Mouse (Mus musculus) R1 (cell line): ENCODE results near the gene Dntt.

Source experiments
- DNase-seq: peaks from one replicate; pipeline ENCODE4 v3.0.0-alpha.2; 2018; ENCODE audit warnings: low read depth, low spot score

Dntt gene

GRCm38 (mm10) chr19:41008674-41009395, 20.2 kb upstream of the Dntt start:
- peak; percentile 34 for DNase-seq

- DNase-seq = no peak
These were observed 17.4 kb upstream of the Dntt start for GRCm38 (mm10) chr19:41011676-41012075.

- peak; percentile 93 for DNase-seq
These were observed 15.5 kb upstream of the Dntt start for GRCm38 (mm10) chr19:41013591-41013990.

- DNase-seq = no peak
These were observed 15.1 kb upstream of the Dntt start for GRCm38 (mm10) chr19:41014003-41014402.

- DNase-seq = peak; percentile 79
These were observed 12.9 kb upstream of the Dntt start for GRCm38 (mm10) chr19:41015951-41016716.

- no peak for DNase-seq
These were observed 9.9 kb upstream of the Dntt start for GRCm38 (mm10) chr19:41019164-41019675.

GRCm38 (mm10) chr19:41020537-41020936, 8.5 kb upstream of the Dntt start:
- DNase-seq = no peak

- DNase-seq = no peak
These were observed 6.8 kb upstream of the Dntt start for GRCm38 (mm10) chr19:41022244-41022643.

- DNase-seq = no peak
These were observed 2.5 kb upstream of the Dntt start for GRCm38 (mm10) chr19:41026551-41026950.

- DNase-seq = no peak
These were observed 2.1 kb upstream of the Dntt start for GRCm38 (mm10) chr19:41027024-41027423.

- DNase-seq = no peak
These were observed 1.5 kb upstream of the Dntt start for GRCm38 (mm10) chr19:41027601-41028000.

- no peak for DNase-seq
These were observed 1.1 kb downstream of the Dntt start for GRCm38 (mm10) chr19:41030161-41030560.

- no peak for DNase-seq
These were observed 1.9 kb downstream of the Dntt start for GRCm38 (mm10) chr19:41031009-41031408.

- no peak for DNase-seq
These were observed 2.8 kb downstream of the Dntt start for GRCm38 (mm10) chr19:41031869-41032268.

GRCm38 (mm10) chr19:41035809-41036551, 6.9 kb downstream of the Dntt start:
- DNase-seq = no peak

- DNase-seq = no peak
These were observed 10.0 kb downstream of the Dntt start for GRCm38 (mm10) chr19:41039110-41039509.

- DNase-seq = no peak
These were observed 16.2 kb downstream of the Dntt start for GRCm38 (mm10) chr19:41045091-41045770.

GRCm38 (mm10) chr19:41047437-41048186, 18.5 kb downstream of the Dntt start:
- peak; percentile 68 for DNase-seq

GRCm38 (mm10) chr19:41048187-41048559, 19.1 kb downstream of the Dntt start:
- DNase-seq = no peak

- no peak for DNase-seq
These were observed 22.6 kb downstream of the Dntt start for GRCm38 (mm10) chr19:41051714-41052113.

GRCm38 (mm10) chr19:41052247-41052646, 23.2 kb downstream of the Dntt start:
- DNase-seq = no peak
